Mouse (Mus musculus) forebrain, embryonic 10.5 days (tissue): ENCODE data around the gene Cxcl12. TPM values are rescaled to one million over a fixed set of nuclear protein-coding genes. Genes with fewer than 3 reads are reported as not detected.

Source experiments
- DNase-seq: peaks from one replicate; pipeline ENCODE4 v3.0.0-alpha.2; 2017; ENCODE audit warnings: low spot score; ENCODE audit errors: extremely low spot score
- H3K27ac ChIP-seq: fragments of 300-500 bp; sonication (generic); 2 replicates; pipeline ENCODE4 v1.5.1; 2016; ENCODE audit warnings: mild to moderate bottlenecking
- H3K27me3 ChIP-seq: fragments of 300-500 bp; sonication (generic); 2 replicates; pipeline ENCODE4 v1.6.1; 2016; ENCODE audit warnings: mild to moderate bottlenecking; ENCODE audit not compliant: poor library complexity, severe bottlenecking
- H3K36me3 ChIP-seq: fragments of 300-500 bp; sonication (generic); replicated peaks from 2 replicates; pipeline ENCODE4 v1.6.1; 2016; ENCODE audit warnings: mild to moderate bottlenecking, moderate library complexity
- H3K4me1 ChIP-seq: fragments of 300-500 bp; sonication (generic); 2 replicates; pipeline ENCODE4 v1.6.1; 2016
- H3K4me3 ChIP-seq: fragments of 300-500 bp; sonication (generic); 2 replicates; pipeline ENCODE4 v1.5.1; 2016; ENCODE audit warnings: mild to moderate bottlenecking, moderate library complexity
- H3K9me3 ChIP-seq: fragments of 300-500 bp; sonication (generic); 2 replicates; pipeline ENCODE4 v1.6.1; 2016; ENCODE audit warnings: mild to moderate bottlenecking, moderate library complexity
- WGBS: fragments of 180-500 bp; shearing (Covaris S2); methylation state at CpG from one replicate; pipeline ENCODE4 v1.1.7; 2016; 5-methylcytosine and 5-hydroxymethylcytosine counted together
- polyA plus RNA-seq: library from polyadenylated mRNA; unstranded; fragments of >200 nt; fragmentation: Nextera tagmentation; extraction: Ambion mirVana; gene quantifications from 2 replicates; pipeline ENCODE4 v1.2.1, GENCODE M21; 2016

Cxcl12 gene
- 65.0 and 65.6 TPM in 2 replicates for polyA plus RNA-seq

DNA sequence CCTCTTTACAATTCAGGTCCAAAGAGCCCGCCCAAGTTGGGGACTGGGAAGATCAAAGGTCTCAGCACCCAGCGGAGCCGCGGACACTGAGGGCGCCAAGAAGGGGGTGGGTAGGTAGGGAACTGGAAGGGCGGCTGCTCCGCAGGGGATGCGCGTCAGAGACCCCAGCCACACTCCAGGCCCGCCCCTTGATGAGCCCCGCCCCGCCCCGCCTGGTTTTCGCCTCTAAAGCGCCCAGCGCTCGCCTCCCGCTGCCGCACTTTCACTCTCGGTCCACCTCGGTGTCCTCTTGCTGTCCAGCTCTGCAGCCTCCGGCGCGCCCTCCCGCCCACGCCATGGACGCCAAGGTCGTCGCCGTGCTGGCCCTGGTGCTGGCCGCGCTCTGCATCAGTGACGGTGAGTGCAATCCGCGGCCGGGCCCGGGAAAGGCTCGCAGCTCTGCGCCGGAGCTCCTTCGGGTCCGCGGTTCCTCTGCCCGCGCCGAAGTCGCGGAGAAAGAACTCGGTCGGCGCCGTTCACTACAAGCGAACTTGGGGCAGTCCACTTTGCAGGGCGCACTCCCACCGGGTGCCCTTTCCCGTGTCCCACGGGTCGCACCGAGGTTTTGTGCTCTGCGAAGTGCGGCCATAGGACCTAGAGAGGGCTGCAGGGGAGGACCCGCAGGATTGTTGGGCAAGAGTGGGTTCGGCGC lies at the start of gene Cxcl12:
Cxcl12 (plus strand) TSS at position 215 of the 691 bp plus-strand sequence.
- Histone ChIP-seq H3K9me3 (no peaks in the 10 kb centered on the region), H3K27me3 (peaks cover 80% of the 10 kb centered on the region), H3K36me3 (no peaks in the 10 kb centered on the region), H3K4me1 (peaks cover 55% of the 10 kb centered on the region), H3K27ac (peak within 1 kb of the TSS; percentile 83), H3K4me3 (peak within 1 kb of the TSS; percentile 71)
- DNase-seq = peak; percentile 62
- WGBS = under 1% methylated on average over 64 of the region's 64 CpGs

GRCm38 (mm10) chr6:117122074-117122473 lies 46.3 kb upstream of the Cxcl12 start:
- no peak overlapping the region for H3K4me3 ChIP-seq
- 97% methylated on average over 3 of the region's 3 CpGs for WGBS
- DNase-seq = no peak
- H3K27me3 ChIP-seq = no peaks in the 10 kb centered on the region
- no peak overlapping the region for H3K27ac ChIP-seq
- H3K36me3 ChIP-seq = no peaks in the 10 kb centered on the region
- no peaks in the 10 kb centered on the region for H3K9me3 ChIP-seq
- H3K4me1 ChIP-seq = 0 out of 2 replicates have a peak, but pooled peaks cover 2% of the 10 kb centered on the region

- H3K4me3 ChIP-seq = no peak overlapping the region
- no peak for DNase-seq
- no peaks in the 10 kb centered on the region for H3K9me3 ChIP-seq
- H3K4me1 ChIP-seq = peaks cover 13% of the 10 kb centered on the region
- no peak overlapping the region for H3K27ac ChIP-seq
- WGBS = 89% methylated on average over 1 of the region's 1 CpGs
- H3K27me3 ChIP-seq = no peaks in the 10 kb centered on the region; the same call in 1 of the 2 replicates
- H3K36me3 ChIP-seq = no peaks in the 10 kb centered on the region
These were observed 42.0 kb upstream of the Cxcl12 start for GRCm38 (mm10) chr6:117126356-117126755.

DNA sequence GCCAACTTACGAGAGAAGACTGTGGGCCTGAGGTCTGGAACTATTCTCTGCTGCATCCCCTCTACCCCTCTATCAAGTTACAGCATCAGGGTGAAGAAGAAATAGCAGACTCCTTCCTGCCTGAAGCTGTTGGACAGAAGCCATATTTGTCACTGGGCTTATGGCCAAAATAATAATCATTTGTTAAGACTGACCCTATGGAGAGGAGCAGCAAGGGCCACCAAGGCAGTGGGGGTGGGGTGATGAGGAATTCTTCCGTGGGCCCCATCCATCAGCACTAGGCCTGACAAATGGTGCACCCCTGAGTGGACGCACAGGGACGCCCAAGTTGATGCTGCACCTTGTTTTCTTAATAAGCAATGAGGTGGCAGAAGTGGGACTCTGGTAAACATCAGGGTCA lies 38.9 kb upstream of the Cxcl12 start:
- H3K9me3 ChIP-seq = no peaks in the 10 kb centered on the region
- 92% methylated on average over 4 of the region's 4 CpGs for WGBS
- H3K27me3 ChIP-seq = no peaks in the 10 kb centered on the region; the same call in 1 of the 2 replicates
- peaks cover 18% of the 10 kb centered on the region for H3K4me1 ChIP-seq
- no peaks in the 10 kb centered on the region for H3K36me3 ChIP-seq
- no peak overlapping the region for H3K4me3 ChIP-seq
- H3K27ac ChIP-seq = no peak overlapping the region
- DNase-seq = no peak

DNA sequence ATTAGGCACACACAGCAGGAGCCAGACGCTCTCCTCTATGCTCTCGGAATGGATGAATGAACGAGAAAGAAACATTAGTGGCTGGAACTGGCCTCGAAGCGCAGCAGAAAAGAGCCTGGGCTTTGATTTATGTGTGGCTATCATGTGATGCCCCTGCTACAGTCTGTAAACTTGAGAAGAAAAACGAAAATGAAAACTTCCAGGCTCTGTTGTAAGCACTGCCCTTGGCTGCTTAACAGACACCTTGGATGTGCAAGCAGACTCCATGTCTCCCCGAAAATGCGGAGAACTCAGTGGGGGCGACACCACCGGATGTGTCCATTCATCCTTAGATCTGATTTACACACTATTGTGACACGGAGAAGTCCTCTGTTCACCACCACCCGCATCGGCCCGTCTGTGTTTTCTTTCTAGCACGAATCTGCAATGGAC lies 37.6 kb upstream of the Cxcl12 start:
- no peak overlapping the region for H3K27ac ChIP-seq
- DNase-seq = no peak
- no peak overlapping the region for H3K4me3 ChIP-seq
- H3K9me3 ChIP-seq = no peaks in the 10 kb centered on the region
- no peaks in the 10 kb centered on the region for H3K36me3 ChIP-seq
- 63% methylated on average over 15 of the region's 15 CpGs for WGBS
- H3K27me3 ChIP-seq = no peaks in the 10 kb centered on the region; the same call in 1 of the 2 replicates
- H3K4me1 ChIP-seq = peaks cover 18% of the 10 kb centered on the region

GRCm38 (mm10) chr6:117134526-117134925 lies 33.8 kb upstream of the Cxcl12 start:
- H3K4me1 ChIP-seq = peaks cover 18% of the 10 kb centered on the region
- no peak overlapping the region for H3K27ac ChIP-seq
- H3K9me3 ChIP-seq = no peaks in the 10 kb centered on the region
- H3K27me3 ChIP-seq = no peaks in the 10 kb centered on the region
- 86% methylated on average over 4 of the region's 4 CpGs for WGBS
- H3K36me3 ChIP-seq = no peaks in the 10 kb centered on the region
- H3K4me3 ChIP-seq = no peak overlapping the region
- DNase-seq = no peak

- Histone ChIP-seq H3K4me3 (no peak overlapping the region), H3K36me3 (no peaks in the 10 kb centered on the region), H3K9me3 (no peaks in the 10 kb centered on the region), H3K27ac (no peak overlapping the region), H3K27me3 (no peaks in the 10 kb centered on the region), H3K4me1 (peaks cover 2% of the 10 kb centered on the region; the same call in 1 of the 2 replicates)
- 87% methylated on average over 2 of the region's 2 CpGs for WGBS
- DNase-seq = no peak
These were observed 30.6 kb upstream of the Cxcl12 start for GRCm38 (mm10) chr6:117137735-117138134.

DNA sequence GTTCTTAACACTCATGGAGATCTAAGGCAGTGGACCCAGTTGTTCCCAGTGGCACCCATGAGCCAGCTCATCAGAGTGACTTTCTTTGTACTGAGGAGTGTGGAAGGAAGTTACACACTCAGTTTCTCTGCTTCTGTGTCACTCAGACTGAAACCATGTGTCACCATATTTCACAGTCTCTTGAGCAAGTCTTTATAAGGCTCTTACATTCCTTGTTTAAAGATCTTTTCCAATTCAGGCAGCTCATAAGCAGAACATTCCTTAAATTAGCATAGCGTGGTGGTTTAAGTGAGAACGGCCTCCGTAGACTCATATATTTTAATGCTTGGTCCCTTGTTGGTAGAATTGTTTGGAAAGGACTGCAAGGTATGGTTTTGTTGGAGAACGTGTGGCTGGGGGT lies 27.4 kb upstream of the Cxcl12 start:
- H3K4me1 ChIP-seq = no peaks in the 10 kb centered on the region
- no peaks in the 10 kb centered on the region for H3K9me3 ChIP-seq
- H3K27me3 ChIP-seq = no peaks in the 10 kb centered on the region
- no peak overlapping the region for H3K27ac ChIP-seq
- no peak for DNase-seq
- WGBS = 91% methylated on average over 4 of the region's 4 CpGs
- no peaks in the 10 kb centered on the region for H3K36me3 ChIP-seq
- no peak overlapping the region for H3K4me3 ChIP-seq

- H3K4me3 ChIP-seq = no peak overlapping the region
- H3K9me3 ChIP-seq = no peaks in the 10 kb centered on the region
- no peak for DNase-seq
- no peaks in the 10 kb centered on the region for H3K36me3 ChIP-seq
- H3K27me3 ChIP-seq = no peaks in the 10 kb centered on the region
- H3K27ac ChIP-seq = no peak overlapping the region
- peaks cover 12% of the 10 kb centered on the region for H3K4me1 ChIP-seq
- 86% methylated on average over 10 of the region's 10 CpGs for WGBS
These were observed 21.4 kb upstream of the Cxcl12 start for GRCm38 (mm10) chr6:117146951-117147350.

DNA sequence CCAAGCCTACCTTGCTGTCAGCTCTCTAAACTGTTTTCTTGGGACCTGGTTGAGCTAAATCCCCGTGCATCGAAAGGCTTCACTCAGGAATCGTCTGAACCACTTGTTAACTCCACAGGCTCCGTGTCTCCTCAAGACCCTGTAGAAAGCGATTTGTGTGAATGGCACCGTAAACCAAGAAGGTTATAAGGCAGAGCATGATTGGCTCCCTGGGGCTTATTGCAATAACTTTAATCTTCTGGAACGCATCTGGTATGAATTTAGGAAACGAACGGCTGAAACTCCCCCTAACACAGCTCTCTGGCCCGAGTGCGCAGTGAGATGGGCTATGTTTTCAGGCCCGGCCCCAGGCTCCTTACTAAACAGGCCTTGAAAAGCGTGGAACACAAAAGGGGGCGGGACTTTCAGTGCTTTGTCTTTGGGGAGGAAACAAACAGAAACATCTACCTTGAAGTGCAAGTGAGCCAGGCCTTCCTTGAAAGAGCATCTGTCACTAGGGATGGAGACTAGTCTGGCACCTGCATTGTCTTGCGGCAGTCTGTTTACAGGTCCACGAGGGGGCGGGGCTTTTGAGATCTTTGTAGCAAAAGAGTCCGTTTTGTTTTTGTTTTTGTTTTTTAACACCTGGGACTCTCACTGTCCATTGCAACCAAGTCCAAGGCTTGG lies 16.7 kb upstream of the Cxcl12 start:
- DNase-seq = no peak
- Histone ChIP-seq H3K27me3 (no peaks in the 10 kb centered on the region), H3K4me3 (no peak overlapping the region), H3K4me1 (peaks cover 15% of the 10 kb centered on the region), H3K27ac (no peak overlapping the region), H3K36me3 (no peaks in the 10 kb centered on the region), H3K9me3 (no peaks in the 10 kb centered on the region)
- 19% methylated on average over 18 of the region's 18 CpGs for WGBS

DNA sequence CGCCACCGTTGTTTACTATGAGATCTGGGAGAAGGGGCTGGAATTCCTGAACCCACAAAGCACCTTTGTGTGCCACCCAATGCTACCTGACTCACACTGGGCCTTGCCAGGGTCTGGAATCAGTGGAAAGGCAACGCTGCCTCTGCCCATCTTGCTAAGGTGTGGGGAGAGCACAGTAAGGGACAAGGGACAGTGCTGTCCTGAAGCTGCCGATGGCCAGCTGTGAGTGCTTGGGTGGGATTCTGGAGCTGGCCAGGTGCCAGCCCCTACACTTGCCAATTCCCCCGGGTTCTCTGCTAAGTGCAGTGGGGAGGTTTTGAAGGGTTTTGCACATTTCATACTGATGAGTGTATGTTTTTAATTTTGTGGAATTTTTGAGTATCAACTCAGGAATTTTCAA lies 15.3 kb upstream of the Cxcl12 start:
- no peaks in the 10 kb centered on the region for H3K27me3 ChIP-seq
- no peak for DNase-seq
- no peaks in the 10 kb centered on the region for H3K36me3 ChIP-seq
- WGBS = 90% methylated on average over 5 of the region's 5 CpGs
- no peak overlapping the region for H3K4me3 ChIP-seq
- H3K4me1 ChIP-seq = peaks cover 15% of the 10 kb centered on the region
- H3K27ac ChIP-seq = no peak overlapping the region
- no peaks in the 10 kb centered on the region for H3K9me3 ChIP-seq

DNA sequence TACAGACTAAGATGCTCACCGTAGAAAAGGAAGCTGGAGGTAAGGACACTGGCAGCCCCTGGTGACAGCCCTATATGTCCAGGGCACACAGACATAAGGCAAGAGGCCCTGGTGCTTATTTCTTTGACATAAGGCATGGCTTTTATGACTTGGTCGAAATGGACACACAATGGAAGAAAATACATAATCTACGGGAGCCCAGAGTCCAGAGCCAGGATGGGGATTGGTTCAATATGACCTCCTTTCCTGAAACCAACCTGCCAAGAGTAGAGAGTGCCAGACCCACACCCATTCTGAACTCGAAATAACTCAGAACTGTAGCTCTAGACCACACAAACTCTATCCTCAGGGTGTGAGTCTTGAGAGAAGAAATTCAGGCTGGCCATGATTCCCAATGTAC lies 11.5 kb upstream of the Cxcl12 start:
- no peaks in the 10 kb centered on the region for H3K9me3 ChIP-seq
- no peak for DNase-seq
- peaks cover 4% of the 10 kb centered on the region for H3K4me1 ChIP-seq
- H3K27ac ChIP-seq = no peak overlapping the region
- no peak overlapping the region for H3K4me3 ChIP-seq
- 77% methylated on average over 4 of the region's 4 CpGs for WGBS
- H3K27me3 ChIP-seq = no peaks in the 10 kb centered on the region
- no peaks in the 10 kb centered on the region for H3K36me3 ChIP-seq
